Mouse (Mus musculus): Measurements from ENCODE around the gene Insr.

GRCm38 (mm10) chr8:3215561-3215960 is 63.9 kb downstream of the Insr start:
- TF ChIP-seq CTCF (conservative IDR thresholded peaks at IDR 0.05 in 1 of 2, IDR thresholded peaks at IDR 0.05 in 1 of 2; ENCODE audit: low read depth in 2 of 2, low read length in 2 of 2) (no peak), USF1 (IDR thresholded peaks at IDR 0.05; ENCODE audit: low read depth, low read length) (no peak), SIN3A (IDR thresholded peaks at IDR 0.05; ENCODE audit: low read length) (no peak), USF2 (conservative IDR thresholded peaks at IDR 0.05; ENCODE audit: low read depth, low read length) (no peak), KAT2A (IDR thresholded peaks at IDR 0.05; ENCODE audit: insufficient replicate concordance, low read length) (no peak), MAX (IDR thresholded peaks at IDR 0.05; ENCODE audit: low read length) (no peak), ELF1 (IDR thresholded peaks at IDR 0.05; ENCODE audit: low read depth, low read length) (no peak), RAD21 (IDR thresholded peaks at IDR 0.05; ENCODE audit: low read depth, low read length) (no peak), POLR2A (IDR thresholded peaks at IDR 0.05; ENCODE audit: low read depth, low read length) (no peak), ZMIZ1 (IDR thresholded peaks at IDR 0.05; ENCODE audit: low read depth, low read length) (no peak)

Data from CH12.LX (cell line).